Mouse (Mus musculus) testis, adult 2 months (tissue): ENCODE measurements at regions not wholly inside any gene's neighbourhood (a gene's known extent, or its start where the extent isn't known, plus 50 kb on each side); places are given as distances from the start of the nearest gene placed in this dataset.

Experiments used
- H3K27ac ChIP-seq: fragments of 200-500 bp; 2 replicates; pipeline ENCODE4 v1.5.1; 2012; ENCODE audit warnings: low read depth, low read length; ENCODE audit not compliant: control insufficient read depth, insufficient read depth
- H3K27me3 ChIP-seq: fragments of 200-500 bp; 2 replicates; pipeline ENCODE4 v1.6.1; 2012; ENCODE audit warnings: mild to moderate bottlenecking, low read length, moderate library complexity; ENCODE audit not compliant: control insufficient read depth, insufficient read depth
- H3K36me3 ChIP-seq: fragments of 200-500 bp; 2 replicates; pipeline ENCODE4 v1.6.1; 2012; ENCODE audit warnings: mild to moderate bottlenecking, low read length; ENCODE audit not compliant: control insufficient read depth, insufficient read depth
- H3K4me1 ChIP-seq: fragments of 200-500 bp; 2 replicates; pipeline ENCODE4 v1.6.1; 2012; ENCODE audit warnings: low read length; ENCODE audit not compliant: control insufficient read depth, insufficient read depth
- H3K4me3 ChIP-seq: fragments of 200-500 bp; 2 replicates; pipeline ENCODE4 v1.5.1; 2012; ENCODE audit warnings: low read depth, mild to moderate bottlenecking, low read length, moderate library complexity, mixed read lengths; ENCODE audit not compliant: control insufficient read depth
- CTCF ChIP-seq: fragments of 200-500 bp; IDR thresholded peaks from 2 replicates; pipeline ENCODE4 v1.5.1; 2012; ENCODE audit warnings: low read depth, mild to moderate bottlenecking, inconsistent platforms, low read length, moderate library complexity; ENCODE audit not compliant: control insufficient read depth, insufficient read depth, insufficient replicate concordance
- POLR2A ChIP-seq: fragments of 200-500 bp; IDR thresholded peaks from 2 replicates; pipeline ENCODE4 v1.6.1; 2012; ENCODE audit warnings: low read depth, mild to moderate bottlenecking, inconsistent platforms, low read length, moderate library complexity; ENCODE audit not compliant: control insufficient read depth

- Histone ChIP-seq H3K27me3 (no peaks in the 10 kb centered on the region), H3K27ac (no peak overlapping the region), H3K36me3 (no peaks in the 10 kb centered on the region), H3K4me3 (no peak overlapping the region), H3K4me1 (no peaks in the 10 kb centered on the region)
- TF ChIP-seq POLR2A (no peak), CTCF (no peak)
Measured at GRCm38 (mm10) chr12:29211946-29212345, 316.2 kb upstream of the Myt1l start.

- Histone ChIP-seq H3K27me3 (no peaks in the 10 kb centered on the region), H3K27ac (no peak overlapping the region), H3K36me3 (no peaks in the 10 kb centered on the region), H3K4me1 (no peaks in the 10 kb centered on the region), H3K4me3 (no peak overlapping the region)
- TF ChIP-seq CTCF = no peak
Measured at GRCm38 (mm10) chr12:29213625-29214024, 314.6 kb upstream of the Myt1l start.

- H3K27ac ChIP-seq = no peak overlapping the region
- no peaks in the 10 kb centered on the region for H3K4me1 ChIP-seq
- no peak for TF ChIP-seq CTCF
- TF ChIP-seq POLR2A = no peak
- no peaks in the 10 kb centered on the region for H3K27me3 ChIP-seq
- no peaks in the 10 kb centered on the region for H3K36me3 ChIP-seq
- no peak overlapping the region for H3K4me3 ChIP-seq
Measured at GRCm38 (mm10) chr12:29222099-29222498, 306.1 kb upstream of the Myt1l start.

GRCm38 (mm10) chr12:29226001-29226400, 302.2 kb upstream of the Myt1l start:
- no peaks in the 10 kb centered on the region for H3K36me3 ChIP-seq
- H3K4me3 ChIP-seq = no peak overlapping the region
- H3K4me1 ChIP-seq = no peaks in the 10 kb centered on the region
- no peaks in the 10 kb centered on the region for H3K27me3 ChIP-seq
- H3K27ac ChIP-seq = no peak overlapping the region
- no peak for TF ChIP-seq CTCF
- no peak for TF ChIP-seq POLR2A

GRCm38 (mm10) chr12:29232492-29233447, 295.4 kb upstream of the Myt1l start:
- Histone ChIP-seq H3K27ac (no peak overlapping the region), H3K4me1 (no peaks in the 10 kb centered on the region), H3K27me3 (no peaks in the 10 kb centered on the region), H3K36me3 (no peaks in the 10 kb centered on the region), H3K4me3 (no peak overlapping the region)
- TF ChIP-seq POLR2A = no peak
- TF ChIP-seq CTCF = no peak

- no peaks in the 10 kb centered on the region for H3K27me3 ChIP-seq
- H3K27ac ChIP-seq = no peak overlapping the region
- TF ChIP-seq CTCF = no peak
- no peak for TF ChIP-seq POLR2A
- H3K4me3 ChIP-seq = no peak overlapping the region
- H3K36me3 ChIP-seq = no peaks in the 10 kb centered on the region
- H3K4me1 ChIP-seq = peaks cover 2% of the 10 kb centered on the region; the same call in 1 of the 2 replicates
Measured at GRCm38 (mm10) chr12:29236496-29236895, 291.7 kb upstream of the Myt1l start.

GRCm38 (mm10) chr12:29237516-29237915, 290.7 kb upstream of the Myt1l start:
- H3K27me3 ChIP-seq = no peaks in the 10 kb centered on the region
- H3K27ac ChIP-seq = no peak overlapping the region
- H3K4me1 ChIP-seq = peaks cover 2% of the 10 kb centered on the region; the same call in 1 of the 2 replicates
- H3K4me3 ChIP-seq = no peak overlapping the region
- no peaks in the 10 kb centered on the region for H3K36me3 ChIP-seq
- TF ChIP-seq POLR2A (no peak), CTCF (no peak)
